Mouse (Mus musculus) forebrain, postnatal 0 days (tissue): ENCODE measurements at regions not wholly inside any gene's neighbourhood (a gene's known extent, or its start where the extent isn't known, plus 50 kb on each side); places are given as distances from the start of the nearest gene placed in this dataset.
A peak's percentile ranks its signal among the peaks of the same experiment; 100 is the strongest.

Source experiments
- ATAC-seq: fragments of 200-750 bp; cut with Nextera tagmentation; 2 replicates; pipeline ENCODE4 v1.8.0; 2017; ENCODE audit warnings: mild to moderate bottlenecking, moderate library complexity
- DNase-seq: peaks from one replicate; pipeline ENCODE4 v3.0.0-alpha.2; 2015
- H3K27ac ChIP-seq: fragments of 300-500 bp; sonication (generic); 2 replicates; pipeline ENCODE4 v1.5.1; 2014; ENCODE audit warnings: low read depth, mild to moderate bottlenecking, antibody characterized with exemption, low read length, moderate library complexity, mixed read lengths
- H3K27me3 ChIP-seq: fragments of 300-500 bp; sonication (generic); 2 replicates; pipeline ENCODE4 v1.6.1; 2014; ENCODE audit warnings: mild to moderate bottlenecking, low read length, mixed read lengths; ENCODE audit not compliant: insufficient read depth
- H3K36me3 ChIP-seq: fragments of 300-500 bp; sonication (generic); 2 replicates; pipeline ENCODE4 v1.6.1; 2014; ENCODE audit warnings: mild to moderate bottlenecking, moderate library complexity; ENCODE audit not compliant: insufficient read depth
- H3K4me1 ChIP-seq: fragments of 300-500 bp; sonication (generic); 2 replicates; pipeline ENCODE4 v1.6.1; 2014; ENCODE audit warnings: antibody characterized with exemption; ENCODE audit not compliant: insufficient read depth
- H3K4me2 ChIP-seq: fragments of 300-500 bp; sonication (generic); 2 replicates; pipeline ENCODE4 v1.6.1; 2014; ENCODE audit warnings: low read depth, mild to moderate bottlenecking, moderate library complexity
- H3K4me3 ChIP-seq: fragments of 300-500 bp; sonication (generic); 2 replicates; pipeline ENCODE4 v1.5.1; 2014; ENCODE audit warnings: low read depth, low read length, mixed read lengths
- H3K9ac ChIP-seq: fragments of 300-500 bp; sonication (generic); 2 replicates; pipeline ENCODE4 v1.6.1; 2014; ENCODE audit warnings: mild to moderate bottlenecking
- H3K9me3 ChIP-seq: fragments of 300-500 bp; sonication (generic); 2 replicates; pipeline ENCODE4 v1.6.1; 2016; ENCODE audit warnings: low read length
- CTCF ChIP-seq: sonication (generic); IDR thresholded peaks from 2 replicates; pipeline ENCODE4 v1.5.1; 2016; ENCODE audit warnings: antibody characterized with exemption, control low read depth, low read depth
- WGBS: fragments of 180-500 bp; shearing (Covaris S2); extraction: QIAGEN DNeasy Blood & Tissue Kit; methylation state at CpG from one replicate; pipeline ENCODE4 v1.1.7; 2014; 5-methylcytosine and 5-hydroxymethylcytosine counted together

DNA sequence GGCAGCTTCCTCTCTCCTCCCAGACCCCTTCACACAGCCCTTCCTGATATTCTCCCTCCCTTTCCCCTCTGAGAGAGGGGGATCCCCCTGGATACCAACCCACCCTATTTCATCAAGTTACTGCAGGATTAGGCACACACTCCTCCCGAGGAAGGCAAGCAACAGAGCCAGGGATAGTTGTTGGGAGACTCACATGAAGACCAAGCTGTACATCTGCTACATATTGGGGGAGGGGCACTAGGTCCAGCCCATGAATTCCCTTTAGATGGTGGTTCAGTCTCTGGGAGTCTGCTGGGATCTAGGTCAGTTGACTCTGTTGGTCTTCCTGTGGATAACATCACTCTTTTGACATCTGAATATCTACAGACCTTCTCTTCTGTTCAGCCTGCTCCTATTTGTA, 185.6 kb upstream of the Cdh6 start:
- Histone ChIP-seq H3K36me3 (no peaks in the 10 kb centered on the region), H3K4me3 (no peak overlapping the region), H3K27ac (no peak overlapping the region), H3K9ac (no peak overlapping the region), H3K4me2 (no peak overlapping the region), H3K4me1 (no peaks in the 10 kb centered on the region), H3K27me3 (no peaks in the 10 kb centered on the region), H3K9me3 (no peaks in the 10 kb centered on the region)
- no peak for TF ChIP-seq CTCF
- no peak for DNase-seq
- no peak for ATAC-seq
- 61% methylated on average over 1 of the region's 1 CpGs for WGBS

DNA sequence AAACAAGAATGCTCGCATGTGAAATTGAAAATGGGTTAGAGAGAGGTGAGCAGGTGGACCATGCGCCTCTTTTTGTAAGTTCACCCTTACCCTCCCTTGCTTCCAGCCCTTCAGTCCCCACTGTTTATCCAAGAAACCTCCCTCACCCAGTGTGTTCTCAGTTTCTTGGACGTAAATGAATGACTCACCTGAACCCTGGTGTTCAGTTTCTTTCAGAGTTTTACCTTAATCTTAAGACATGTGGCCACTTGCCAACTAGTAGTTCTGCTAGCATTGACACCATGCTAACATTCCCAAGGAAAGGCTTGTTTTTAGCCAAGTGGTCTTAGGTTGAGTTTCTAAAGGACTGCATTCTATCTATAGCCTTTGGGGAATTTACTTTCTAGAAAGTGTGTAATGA, 176.8 kb upstream of the Cdh6 start:
- ATAC-seq (no peak), DNase-seq (no peak)
- Histone ChIP-seq H3K4me2 (no peak overlapping the region), H3K9me3 (no peaks in the 10 kb centered on the region), H3K4me1 (no peaks in the 10 kb centered on the region), H3K4me3 (no peak overlapping the region), H3K9ac (no peak overlapping the region), H3K36me3 (no peaks in the 10 kb centered on the region), H3K27ac (no peak overlapping the region), H3K27me3 (no peaks in the 10 kb centered on the region)
- WGBS: 84% methylated on average over 3 of the region's 3 CpGs
- no peak for TF ChIP-seq CTCF

DNA sequence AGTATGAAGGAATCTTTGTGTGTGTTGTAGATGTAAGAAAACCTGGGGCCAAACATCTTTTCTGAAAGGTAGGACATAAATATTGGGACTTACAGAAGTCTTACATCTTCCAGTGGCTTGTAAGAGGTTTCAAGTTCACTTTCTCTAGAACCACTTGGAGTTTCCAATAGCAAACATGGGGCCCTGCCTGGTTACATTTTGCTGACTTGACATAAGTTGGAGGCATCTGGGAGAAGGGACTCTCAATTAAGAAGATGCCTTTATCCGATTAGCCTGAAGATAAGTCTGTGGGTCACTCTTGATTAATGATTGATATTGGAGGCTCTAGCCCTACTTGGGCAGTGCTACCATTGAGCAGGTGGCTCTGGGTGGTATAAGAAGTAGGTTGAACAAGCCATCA, 162.9 kb upstream of the Cdh6 start:
- H3K9me3 ChIP-seq: no peaks in the 10 kb centered on the region
- no peak overlapping the region for H3K4me3 ChIP-seq
- no peaks in the 10 kb centered on the region for H3K36me3 ChIP-seq
- ATAC-seq (no peak), DNase-seq (no peak)
- TF ChIP-seq CTCF: no peak
- H3K27me3 ChIP-seq: no peaks in the 10 kb centered on the region
- H3K27ac ChIP-seq: no peak overlapping the region
- no peaks in the 10 kb centered on the region for H3K4me1 ChIP-seq
- H3K9ac ChIP-seq: no peak overlapping the region
- WGBS: 93% methylated on average over 1 of the region's 1 CpGs
- no peak overlapping the region for H3K4me2 ChIP-seq

DNA sequence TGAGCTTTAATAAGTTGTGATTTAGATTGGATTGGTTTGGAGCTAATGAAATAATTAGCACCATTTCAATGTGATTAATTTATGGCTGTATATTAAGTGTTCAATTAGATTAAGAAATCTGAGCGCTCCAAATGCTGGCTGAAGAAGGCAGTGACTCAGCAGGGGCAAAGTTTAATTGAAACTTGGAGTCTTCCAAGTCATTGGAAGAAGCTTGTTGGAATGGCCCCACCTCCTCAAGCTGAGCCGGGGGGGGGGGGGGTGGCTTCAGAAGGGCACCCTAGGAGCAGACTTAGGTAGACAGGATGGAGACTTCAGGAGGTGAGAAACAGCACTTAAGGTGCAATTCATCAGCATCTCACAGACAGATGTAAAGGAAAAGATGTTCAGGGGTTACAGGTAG, 151.0 kb upstream of the Cdh6 start:
- ATAC-seq (no peak), DNase-seq (no peak)
- Histone ChIP-seq H3K4me2 (no peak overlapping the region), H3K27ac (no peak overlapping the region), H3K4me3 (no peak overlapping the region), H3K4me1 (no peaks in the 10 kb centered on the region; the same call in 1 of the 2 replicates), H3K9ac (no peak overlapping the region), H3K27me3 (no peaks in the 10 kb centered on the region), H3K36me3 (no peaks in the 10 kb centered on the region), H3K9me3 (no peaks in the 10 kb centered on the region)
- WGBS: 16% methylated on average over 2 of the region's 2 CpGs
- no peak for TF ChIP-seq CTCF

DNA sequence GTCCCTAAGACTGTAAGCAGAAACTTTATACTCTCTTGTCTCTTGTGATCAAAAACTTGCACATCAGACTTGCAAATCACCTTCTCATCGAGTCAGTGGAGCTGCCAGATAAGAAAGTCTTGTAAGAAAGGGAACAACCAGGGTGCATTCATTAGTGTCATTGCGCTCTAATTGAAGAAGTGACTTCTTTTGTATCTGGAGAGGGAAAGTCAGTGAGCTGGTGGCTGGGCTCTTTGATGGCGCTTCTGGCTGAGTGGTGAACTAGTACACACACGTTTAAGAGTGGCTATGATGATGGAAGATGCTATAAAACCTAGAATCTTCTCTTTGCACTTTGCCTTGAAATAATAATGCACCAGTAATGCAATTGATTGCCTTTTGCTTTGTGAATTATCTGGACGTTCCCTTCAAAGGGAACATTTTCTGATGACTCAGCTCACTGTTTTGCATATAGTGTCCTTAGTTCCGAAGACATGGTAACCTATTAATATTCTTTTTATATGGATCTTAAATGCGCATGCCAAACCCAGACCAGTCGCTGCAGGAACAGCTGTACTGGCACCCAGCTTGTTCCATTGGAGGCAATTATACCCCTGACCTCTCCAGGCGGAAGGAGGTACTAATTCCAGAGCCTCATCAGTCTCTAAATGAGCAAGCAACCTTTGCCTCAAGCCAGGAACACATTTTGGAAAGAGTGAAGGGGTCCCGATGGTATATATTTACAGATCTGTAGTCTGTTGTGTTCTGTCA, 147.3 kb upstream of the Cdh6 start:
- Histone ChIP-seq H3K9ac (no peak overlapping the region), H3K4me1 (no peaks in the 10 kb centered on the region; the same call in 1 of the 2 replicates), H3K36me3 (no peaks in the 10 kb centered on the region), H3K4me2 (no peak overlapping the region), H3K27me3 (no peaks in the 10 kb centered on the region), H3K27ac (no peak overlapping the region), H3K4me3 (no peak overlapping the region), H3K9me3 (no peaks in the 10 kb centered on the region)
- TF ChIP-seq CTCF: no peak
- DNase-seq: no peak
- ATAC-seq: peak; percentile 34; the same call in 1 of the 2 replicates
- WGBS: 35% methylated on average over 10 of the region's 10 CpGs

DNA sequence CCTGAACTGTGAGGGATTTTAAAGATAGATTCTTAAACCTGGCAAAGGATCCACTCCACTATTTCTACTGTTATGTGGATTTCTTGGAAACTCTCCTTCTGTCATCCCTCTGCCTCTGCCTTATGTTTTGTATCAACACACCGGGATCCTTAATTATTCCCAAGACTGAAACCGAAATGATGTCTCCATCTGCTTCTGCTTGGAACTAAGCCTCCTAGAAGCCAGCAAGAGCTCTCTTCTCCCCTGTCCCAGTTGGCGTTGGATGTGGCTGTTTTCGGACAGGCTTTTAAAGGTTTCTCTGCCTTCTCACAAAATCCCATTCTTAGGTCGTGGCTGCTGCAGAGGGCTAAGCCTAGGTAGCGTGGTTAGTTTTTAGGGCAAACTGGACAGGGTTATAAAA, 131.1 kb upstream of the Cdh6 start:
- Histone ChIP-seq H3K36me3 (no peaks in the 10 kb centered on the region), H3K9ac (no peak overlapping the region), H3K4me3 (no peak overlapping the region), H3K27me3 (no peaks in the 10 kb centered on the region), H3K9me3 (no peaks in the 10 kb centered on the region), H3K27ac (no peak overlapping the region), H3K4me2 (no peak overlapping the region), H3K4me1 (no peaks in the 10 kb centered on the region)
- DNase-seq (no peak), ATAC-seq (0 out of 2 replicates have a peak, but pooled peaks have one; percentile 43)
- WGBS: 61% methylated on average over 6 of the region's 6 CpGs
- TF ChIP-seq CTCF: no peak

DNA sequence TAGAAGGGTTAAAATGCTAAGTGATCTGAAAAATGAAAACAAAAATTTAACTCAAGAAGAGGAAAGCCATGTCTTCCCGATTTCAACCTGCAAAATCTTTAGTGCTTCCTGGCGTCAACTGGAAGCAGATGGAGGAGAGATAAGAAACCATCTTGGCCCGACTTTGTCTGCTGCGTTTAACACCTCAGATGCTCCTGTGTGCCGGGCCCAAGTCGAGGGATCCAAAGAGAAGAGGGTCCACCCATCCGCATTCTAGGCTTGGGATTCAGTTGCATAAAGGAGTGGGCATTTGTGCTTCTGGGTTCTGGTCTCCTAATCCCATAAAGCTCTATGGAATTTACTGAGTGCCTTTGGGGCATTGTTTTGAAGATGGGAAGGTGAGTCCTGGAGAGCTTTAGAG, 130.0 kb upstream of the Cdh6 start:
- Histone ChIP-seq H3K9me3 (no peaks in the 10 kb centered on the region), H3K36me3 (no peaks in the 10 kb centered on the region), H3K27me3 (no peaks in the 10 kb centered on the region), H3K4me1 (no peaks in the 10 kb centered on the region), H3K4me2 (no peak overlapping the region), H3K9ac (no peak overlapping the region), H3K4me3 (no peak overlapping the region), H3K27ac (no peak overlapping the region)
- no peak for ATAC-seq
- TF ChIP-seq CTCF: no peak
- no peak for DNase-seq
- 65% methylated on average over 7 of the region's 7 CpGs for WGBS
